Mouse (Mus musculus) thymus, adult 2 months (tissue): ENCODE results near the gene Banf1. TPM values are rescaled to one million over a fixed set of nuclear protein-coding genes. Genes with fewer than 3 reads are reported as not detected.

Experiments used
- DNase-seq: peaks from one replicate; pipeline ENCODE4 v3.0.0; 2021
- H3K27ac ChIP-seq: fragments of 200-500 bp; 2 replicates; pipeline ENCODE4 v1.5.1; 2012; ENCODE audit warnings: low read length, control low read depth; ENCODE audit not compliant: control insufficient read depth, insufficient read depth
- H3K27me3 ChIP-seq: fragments of 200-500 bp; 2 replicates; pipeline ENCODE4 v1.6.1; 2012; ENCODE audit warnings: mild to moderate bottlenecking, low read length, moderate library complexity, mixed read lengths; ENCODE audit not compliant: control insufficient read depth, insufficient read depth
- H3K36me3 ChIP-seq: fragments of 200-500 bp; 2 replicates; pipeline ENCODE4 v1.6.1; 2012; ENCODE audit warnings: mild to moderate bottlenecking, low read length, moderate library complexity; ENCODE audit not compliant: control insufficient read depth, insufficient read depth
- H3K4me1 ChIP-seq: fragments of 200-500 bp; replicated peaks from 2 replicates; pipeline ENCODE4 v1.6.1; 2012; ENCODE audit warnings: low read length; ENCODE audit not compliant: control insufficient read depth, insufficient read depth
- H3K4me3 ChIP-seq: fragments of 200-500 bp; 2 replicates; pipeline ENCODE4 v1.5.1; 2012; ENCODE audit warnings: mild to moderate bottlenecking, low read length, control low read depth, moderate library complexity; ENCODE audit not compliant: control insufficient read depth, insufficient read depth
- CTCF ChIP-seq: fragments of 200-500 bp; IDR thresholded peaks from 2 replicates; pipeline ENCODE4 v1.5.1; 2012; ENCODE audit warnings: mild to moderate bottlenecking, control low read depth, low read length, moderate library complexity, borderline replicate concordance; ENCODE audit not compliant: control insufficient read depth, poor library complexity, insufficient read depth; ENCODE audit errors: extremely low read depth
- POLR2A ChIP-seq: fragments of 200-500 bp; IDR thresholded peaks from 2 replicates; pipeline ENCODE4 v1.6.1; 2012; ENCODE audit warnings: mild to moderate bottlenecking, low read length, control low read depth, moderate library complexity; ENCODE audit not compliant: control insufficient read depth, poor library complexity, insufficient read depth; ENCODE audit errors: extremely low read depth
- WGBS: fragments of 180-500 bp; shearing (Covaris S2); methylation state at CpG from one replicate; pipeline ENCODE4 v1.1.7; 2018; 5-methylcytosine and 5-hydroxymethylcytosine counted together
- polyA plus RNA-seq: library from polyadenylated mRNA; depleted of rRNA; stranded (reverse); fragments of >200 nt; gene quantifications from 2 replicates; pipeline ENCODE4 v1.2.3, GENCODE M21; 2012

Gene Banf1
- polyA plus RNA-seq, 1 experiment = 314 TPM

DNA sequence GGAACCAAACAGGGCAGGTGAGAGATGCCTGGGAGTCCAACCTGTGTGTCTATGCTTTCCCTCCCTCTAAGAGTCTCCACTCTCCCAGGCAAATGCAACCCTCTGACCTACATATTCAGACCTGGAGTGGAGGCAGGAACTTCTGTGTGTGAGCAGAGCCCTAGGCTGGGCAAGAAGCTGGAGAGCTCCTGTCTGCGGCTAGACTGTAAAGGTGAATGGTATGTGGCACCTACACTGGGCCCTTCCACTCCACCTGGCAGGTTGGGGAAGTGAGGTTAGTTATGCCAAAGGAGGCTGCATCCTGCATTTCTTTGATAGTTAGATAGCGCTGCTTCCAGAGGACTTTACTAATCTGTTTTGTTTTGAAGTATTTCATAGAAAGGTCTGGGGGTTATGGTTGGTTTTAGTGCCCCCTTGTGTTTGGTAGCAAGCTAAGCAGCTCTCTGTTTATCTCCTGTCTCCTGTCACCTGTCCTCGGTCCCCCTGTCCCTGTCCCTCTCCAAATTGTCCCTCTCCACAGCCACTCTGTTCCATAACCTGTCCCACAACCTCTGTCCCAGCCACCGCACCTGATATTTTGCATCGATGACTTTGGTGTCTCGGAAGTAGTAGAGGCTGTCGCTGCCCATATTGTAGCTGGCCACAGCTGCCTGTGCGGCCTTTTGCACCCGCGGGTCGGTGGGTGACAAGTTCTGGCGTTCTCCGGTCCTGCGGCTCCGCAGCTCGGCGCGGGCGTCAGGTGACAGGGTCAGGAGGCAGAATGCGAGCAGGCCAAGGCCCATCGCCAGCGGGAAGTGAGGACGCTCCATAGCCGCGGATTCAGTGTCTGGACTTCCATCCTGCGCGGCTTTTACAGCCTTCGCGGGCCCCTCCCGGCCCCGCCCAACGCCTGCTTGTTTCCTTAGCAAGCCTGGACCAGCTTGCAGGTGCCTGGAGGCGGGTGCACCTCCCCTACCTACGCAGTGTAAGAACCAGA lies 18.2 kb downstream of the Banf1 start:
- peak; percentile 23 for DNase-seq
- Histone ChIP-seq H3K36me3 (no peaks in the 10 kb centered on the region), H3K27ac (no peak overlapping the region), H3K4me3 (peak overlapping the region; percentile 43), H3K4me1 (peaks cover 11% of the 10 kb centered on the region), H3K27me3 (no peaks in the 10 kb centered on the region)
- TF ChIP-seq POLR2A (0 out of 2 replicates have a peak, but pooled peaks have one; percentile 18), CTCF (peak; percentile 26; the same call in 1 of the 2 replicates)
- 5% methylated on average over 34 of the region's 34 CpGs for WGBS

DNA sequence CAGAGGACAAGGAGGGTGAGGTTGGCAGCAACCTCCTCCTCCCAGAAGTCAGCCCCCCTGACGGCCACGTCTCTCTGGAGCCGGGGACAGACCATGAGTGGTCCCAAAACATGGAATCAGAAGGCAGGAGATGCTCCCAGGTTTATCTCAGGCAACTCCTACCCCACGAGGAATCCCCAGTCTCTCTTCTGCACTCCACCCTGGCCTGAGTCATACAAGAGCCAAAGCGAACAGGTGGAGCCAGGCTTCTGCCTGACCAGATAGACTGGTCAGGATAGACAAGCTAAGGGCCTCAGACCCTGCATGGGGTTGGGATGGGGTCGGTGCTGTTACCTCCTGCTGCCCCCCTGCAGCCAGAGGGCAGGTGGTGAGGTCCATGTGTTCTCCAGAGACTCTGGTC lies 18.9 kb downstream of the Banf1 start:
- no peaks in the 10 kb centered on the region for H3K36me3 ChIP-seq
- peaks cover 11% of the 10 kb centered on the region for H3K4me1 ChIP-seq
- H3K4me3 ChIP-seq = no peak overlapping the region
- no peak for TF ChIP-seq CTCF
- no peak for TF ChIP-seq POLR2A
- no peaks in the 10 kb centered on the region for H3K27me3 ChIP-seq
- WGBS = 95% methylated on average over 6 of the region's 6 CpGs
- no peak overlapping the region for H3K27ac ChIP-seq
- DNase-seq = no peak

DNA sequence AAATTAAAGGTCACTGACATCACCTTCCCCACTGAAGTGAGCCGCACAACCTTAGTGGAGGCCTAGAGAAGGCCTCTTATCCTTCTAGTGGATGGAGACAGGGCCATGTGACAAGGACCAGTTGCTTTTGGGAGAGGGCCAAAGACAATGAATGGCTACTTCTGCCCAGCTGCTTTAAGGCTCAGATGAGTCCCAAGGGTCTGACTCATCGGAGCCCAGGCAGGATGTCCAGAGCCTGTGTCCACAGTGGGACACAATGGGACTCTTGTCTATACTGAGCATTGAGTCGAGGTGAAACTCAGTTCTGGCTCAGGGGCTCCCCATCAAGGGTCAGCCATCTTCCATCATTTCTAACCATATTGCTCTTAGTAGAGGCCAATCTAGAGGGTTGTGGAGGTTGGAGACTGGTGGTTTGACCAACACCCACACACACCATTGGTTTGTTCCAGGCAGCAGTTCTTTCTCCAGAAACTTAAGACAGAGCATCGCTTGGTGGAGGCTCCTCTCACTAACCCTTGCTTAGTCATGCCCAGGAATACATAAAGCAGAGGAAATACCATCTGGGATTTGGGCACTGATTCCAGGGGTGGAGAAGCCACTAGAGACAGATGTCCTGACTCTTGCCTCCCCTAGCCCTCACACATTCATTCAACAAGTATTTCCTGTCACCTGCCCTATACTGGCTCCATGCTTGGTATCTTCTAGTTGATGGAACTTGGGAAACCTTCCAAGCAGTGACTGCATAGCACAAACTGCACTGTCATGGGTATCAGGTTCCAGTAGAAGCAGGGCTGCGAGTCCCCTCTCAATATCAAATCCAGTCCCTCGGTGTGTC lies 21.5 kb downstream of the Banf1 start:
- Histone ChIP-seq H3K27me3 (no peaks in the 10 kb centered on the region), H3K27ac (no peak overlapping the region), H3K36me3 (no peaks in the 10 kb centered on the region), H3K4me1 (peaks cover 11% of the 10 kb centered on the region), H3K4me3 (no peak overlapping the region)
- TF ChIP-seq POLR2A = no peak
- TF ChIP-seq CTCF = no peak
- 83% methylated on average over 6 of the region's 6 CpGs for WGBS
- DNase-seq = no peak

DNA sequence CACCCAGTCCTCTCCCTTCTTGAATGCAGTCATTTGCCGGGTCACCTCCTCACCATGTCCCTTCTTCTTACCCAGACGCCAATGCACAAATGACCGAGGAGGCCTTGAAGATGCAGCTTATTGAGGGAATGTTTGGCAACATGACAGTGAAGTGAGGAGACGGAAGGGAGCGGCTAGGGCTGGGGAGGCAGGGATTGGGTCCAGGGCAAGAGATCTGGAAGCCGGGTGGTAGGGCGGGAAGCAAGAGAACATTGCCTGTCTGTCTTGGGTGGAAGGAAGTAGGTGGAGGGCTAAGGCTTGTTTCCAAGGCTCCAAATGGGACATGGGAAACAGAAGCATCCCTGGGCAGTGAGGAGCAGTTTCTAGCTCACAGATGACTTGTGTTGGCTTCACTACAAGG lies 25.6 kb downstream of the Banf1 start:
- H3K4me1 ChIP-seq = peaks cover 2% of the 10 kb centered on the region
- no peaks in the 10 kb centered on the region for H3K27me3 ChIP-seq
- no peak for DNase-seq
- no peak overlapping the region for H3K27ac ChIP-seq
- no peak overlapping the region for H3K4me3 ChIP-seq
- 96% methylated on average over 7 of the region's 7 CpGs for WGBS
- TF ChIP-seq CTCF (no peak), POLR2A (no peak)
- H3K36me3 ChIP-seq = no peaks in the 10 kb centered on the region

DNA sequence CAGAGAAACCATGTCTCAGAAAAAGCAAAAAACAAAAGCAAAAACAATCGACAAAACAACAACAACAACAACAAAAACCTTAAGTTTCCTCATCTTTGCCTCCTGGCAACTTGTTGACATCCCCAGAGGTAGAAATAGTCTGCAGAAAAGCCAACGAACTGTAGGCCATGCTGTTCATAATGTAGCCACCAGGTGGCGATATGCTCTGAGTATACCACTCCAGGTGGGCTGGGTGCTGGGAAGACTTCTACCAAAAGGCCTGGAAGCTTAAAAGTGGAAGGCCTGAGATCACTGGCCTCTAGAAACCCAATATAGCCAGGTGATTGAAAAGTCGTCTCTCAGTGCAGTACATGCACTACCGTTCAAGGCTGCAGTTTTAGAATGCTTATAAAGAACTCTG lies 29.0 kb downstream of the Banf1 start:
- H3K27ac ChIP-seq = no peak overlapping the region
- no peaks in the 10 kb centered on the region for H3K4me1 ChIP-seq
- H3K4me3 ChIP-seq = no peak overlapping the region
- TF ChIP-seq POLR2A (no peak), CTCF (no peak)
- DNase-seq = peak; percentile 76
- WGBS = 22% methylated on average over 5 of the region's 5 CpGs
- no peaks in the 10 kb centered on the region for H3K36me3 ChIP-seq
- no peaks in the 10 kb centered on the region for H3K27me3 ChIP-seq

DNA sequence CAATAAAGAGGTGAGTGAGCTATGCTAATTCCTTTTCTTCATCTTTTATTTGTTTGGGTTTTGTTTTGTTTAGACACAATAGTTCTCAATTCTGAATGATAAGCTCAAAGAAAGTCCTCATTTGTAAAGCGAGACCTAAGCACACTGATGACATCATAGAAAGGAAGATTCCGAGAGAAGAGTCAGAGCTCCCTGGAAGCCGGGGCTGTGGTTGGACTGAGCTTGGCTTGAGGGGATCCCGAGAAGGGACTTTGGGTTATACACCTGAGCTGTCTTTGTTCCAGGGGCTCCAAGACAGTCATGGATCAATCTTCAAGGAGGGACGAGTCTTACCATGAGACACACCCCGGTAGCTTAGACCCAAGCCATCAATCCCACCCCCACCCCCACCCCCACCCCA lies 31.5 kb downstream of the Banf1 start, which contains the start of gene Catsper1:
TSS of gene Catsper1 (plus strand) at position 301 of the 400 bp plus-strand sequence.
- 95% methylated on average over 6 of the region's 6 CpGs for WGBS
- no peak within 1 kb of the TSS for H3K27ac ChIP-seq
- TF ChIP-seq CTCF (no peak), POLR2A (no peak)
- DNase-seq = no peak
- H3K27me3 ChIP-seq = no peaks in the 10 kb centered on the region; the same call in 1 of the 2 replicates
- H3K4me1 ChIP-seq = no peaks in the 10 kb centered on the region
- H3K36me3 ChIP-seq = no peaks in the 10 kb centered on the region
- H3K4me3 ChIP-seq = no peak within 1 kb of the TSS
